Mouse (Mus musculus) kidney, adult 11 months (tissue): ENCODE data around the gene Btbd8.

Experiments used
- DNase-seq: peaks from one replicate; pipeline ENCODE4 v3.0.0; 2022

Btbd8 gene

GRCm38 (mm10) chr5:107437464-107438281, at the start of gene Btbd8:
TSS of gene Btbd8 (plus strand) at chr5:107437997.
- peak; percentile 95 for DNase-seq

- DNase-seq: no peak
Measured at GRCm38 (mm10) chr5:107389373-107389772, 48.4 kb upstream of the Btbd8 start.

- no peak for DNase-seq
Measured at GRCm38 (mm10) chr5:107394437-107394836, 43.4 kb upstream of the Btbd8 start.

- DNase-seq: no peak
Measured at GRCm38 (mm10) chr5:107402436-107402835, 35.4 kb upstream of the Btbd8 start, which contains the start of gene Ephx4. TSS of gene Ephx4 (plus strand) at chr5:107402736.

- DNase-seq: no peak
Measured at GRCm38 (mm10) chr5:107403011-107403946, 34.5 kb upstream of the Btbd8 start.

GRCm38 (mm10) chr5:107403947-107404684, 33.7 kb upstream of the Btbd8 start:
- no peak for DNase-seq

- no peak for DNase-seq
Measured at GRCm38 (mm10) chr5:107405361-107405760, 32.4 kb upstream of the Btbd8 start.

GRCm38 (mm10) chr5:107410305-107410704, 27.5 kb upstream of the Btbd8 start:
- no peak for DNase-seq

- DNase-seq: no peak
Measured at GRCm38 (mm10) chr5:107411326-107411725, 26.5 kb upstream of the Btbd8 start.

- DNase-seq: no peak
Measured at GRCm38 (mm10) chr5:107412285-107412684, 25.5 kb upstream of the Btbd8 start.

- no peak for DNase-seq
Measured at GRCm38 (mm10) chr5:107415098-107415497, 22.7 kb upstream of the Btbd8 start.

- DNase-seq: no peak
Measured at GRCm38 (mm10) chr5:107421676-107422075, 16.1 kb upstream of the Btbd8 start.

- no peak for DNase-seq
Measured at GRCm38 (mm10) chr5:107431249-107431648, 6.5 kb upstream of the Btbd8 start, which contains the start of gene Lpcat2b. TSS of gene Lpcat2b (plus strand) at chr5:107431549.

- DNase-seq: no peak
Measured at GRCm38 (mm10) chr5:107434001-107434400, 3.8 kb upstream of the Btbd8 start.

- no peak for DNase-seq
Measured at GRCm38 (mm10) chr5:107436185-107436584, 1.6 kb upstream of the Btbd8 start.

- peak; percentile 12 for DNase-seq
Measured at GRCm38 (mm10) chr5:107436587-107437209, 1.1 kb upstream of the Btbd8 start.

- no peak for DNase-seq
Measured at GRCm38 (mm10) chr5:107438353-107438752, 556 bp downstream of the Btbd8 start.

GRCm38 (mm10) chr5:107441881-107442280, 4.1 kb downstream of the Btbd8 start:
- DNase-seq: no peak

GRCm38 (mm10) chr5:107444251-107444650, 6.5 kb downstream of the Btbd8 start:
- no peak for DNase-seq

- DNase-seq: no peak
Measured at GRCm38 (mm10) chr5:107447977-107448376, 10.2 kb downstream of the Btbd8 start.

- no peak for DNase-seq
Measured at GRCm38 (mm10) chr5:107448784-107449183, 11.0 kb downstream of the Btbd8 start.

- DNase-seq: no peak
Measured at GRCm38 (mm10) chr5:107449620-107450019, 11.8 kb downstream of the Btbd8 start.
